Comparison of ENCODE assay signal across 17 mouse cellular contexts in genomic region chr13:44235236-44235635, GRCm38 (mm10).
A peak's percentile ranks its signal among the peaks of the same experiment; 100 is the strongest.
DNase-seq lines count a peak whose midpoint lies in the region; TF ChIP-seq lines count a peak whose summit lies in the region.
"Had no signal": no experiment of that assay in that cellular context is flagged by ENCODE, and none has a peak within 500 bp of the region (broad histone marks: within the 10 kb centered on the region; RNA-seq: fewer than 3 reads in every experiment).

No protein-coding gene starts in this region.

- intact Hi-C loops in left cerebral cortex, adult 2 months (cut with DNase I) = loop anchor here (1.0 to 10.0 kb wide), 3 partner anchors 47 to 370 kb away; no protein-coding TSS in a partner anchor
- intact Hi-C loops in left cerebral cortex, postnatal 14 days (cut with DNase I) = loop anchor here (5.0 kb wide), 1 partner anchor 163 kb away; no protein-coding TSS in a partner anchor

- TF ChIP-seq CTCF in left cerebral cortex, adult 2 months (IDR thresholded peaks at IDR 0.05) = no peak
- no peak for TF ChIP-seq CTCF in thymus, adult 2 months (IDR thresholded peaks at IDR 0.05; ENCODE audit: borderline replicate concordance, control insufficient read depth, extremely low read depth, insufficient read depth, low read length, poor library complexity)

- TF ChIP-seq POLR2A in thymus, adult 2 months (IDR thresholded peaks at IDR 0.05; ENCODE audit: control insufficient read depth, extremely low read depth, insufficient read depth, low read length, poor library complexity) = no peak

- H3K4me3 ChIP-seq in left cerebral cortex, adult 2 months = no peak overlapping the region
- no peak overlapping the region for H3K4me3 ChIP-seq in thymus, adult 2 months (ENCODE audit: control insufficient read depth, insufficient read depth, low read length)
- H3K4me3 ChIP-seq: embryonic facial prominence, embryonic 12.5 days; forebrain, embryonic 15.5 days; heart, adult 2 months; heart, embryonic 12.5 days; hindbrain, embryonic 15.5 days had no signal

- peak overlapping the region; percentile 73 for H3K27ac ChIP-seq in left cerebral cortex, adult 2 months
- H3K27ac ChIP-seq in thymus, adult 2 months (ENCODE audit: control insufficient read depth, insufficient read depth, low read length) = no peak overlapping the region
- H3K27ac ChIP-seq: embryonic facial prominence, embryonic 12.5 days; forebrain, embryonic 15.5 days; heart, adult 2 months; hindbrain, embryonic 15.5 days had no signal

- 79% methylated on average over 5 of the region's 5 CpGs for WGBS in thymus, adult 2 months

- H3K36me3 ChIP-seq in thymus, adult 2 months (ENCODE audit: control insufficient read depth, insufficient read depth, low read length) = no peaks in the 10 kb centered on the region
- H3K36me3 ChIP-seq: embryonic facial prominence, embryonic 12.5 days; forebrain, embryonic 15.5 days; heart, embryonic 12.5 days; hindbrain, embryonic 15.5 days had no signal

- peak; percentile 38 to 60 for DNase-seq in frontal cortex, adult 2 months (ENCODE audit: extremely low spot score in 1 of 2, low spot score in 1 of 2)
- no peak for DNase-seq in frontal cortex, postnatal 10 days (ENCODE audit: low spot score in 2 of 2)
- DNase-seq in left cerebral cortex, adult 2 months (ENCODE audit: extremely low spot score in 1 of 2, low spot score in 2 of 2) = no peak
- DNase-seq in left cerebral cortex, adult 18-20 months (ENCODE audit: low spot score in 2 of 2) = no peak
- peak; percentile 11 for DNase-seq in thymus, adult 2 months
- no peak for DNase-seq in thymus, postnatal 10 days (ENCODE audit: low spot score in 2 of 2)
- DNase-seq in left cerebral cortex, postnatal 14 days (ENCODE audit: low spot score in 2 of 2) = peak; percentile 34 to 70
- DNase-seq in layer of hippocampus, postnatal 14 days (ENCODE audit: low spot score in 2 of 2) = no peak
- DNase-seq: cerebellum, adult 11-12 months; cerebellum, adult 9-10 months; cerebellum, postnatal 25 days; gastrocnemius, postnatal 10 days had no signal

- H3K4me1 ChIP-seq in thymus, adult 2 months (replicated peaks; ENCODE audit: control insufficient read depth, insufficient read depth, low read length) = peaks cover 13% of the 10 kb centered on the region

- no peaks in the 10 kb centered on the region for H3K27me3 ChIP-seq in thymus, adult 2 months (ENCODE audit: control insufficient read depth, insufficient read depth, low read length)
- H3K27me3 ChIP-seq: embryonic facial prominence, embryonic 12.5 days; forebrain, embryonic 15.5 days; heart, embryonic 12.5 days; hindbrain, embryonic 15.5 days had no signal

Comparison
In these comparisons a context has a peak if more than half of its experiments do, and no peak if none do; other contexts are left out.
1. DNase-seq: peak in frontal cortex, adult 2 months (2 of 2), thymus, adult 2 months (single experiment) and left cerebral cortex, postnatal 14 days (2 of 2); none in frontal cortex, postnatal 10 days (0 of 2), left cerebral cortex, adult 2 months (0 of 2), left cerebral cortex, adult 18-20 months (0 of 2), thymus, postnatal 10 days (0 of 2) and layer of hippocampus, postnatal 14 days (0 of 2).